Mouse (Mus musculus) spleen, adult 2 months (tissue): ENCODE results near the gene Plekhm2.

ENCODE experiments used
- CTCF ChIP-seq: fragments of 200-500 bp; IDR thresholded peaks from 2 replicates; pipeline ENCODE4 v1.5.1; 2011; ENCODE audit warnings: mild to moderate bottlenecking, inconsistent platforms; ENCODE audit not compliant: insufficient read depth, insufficient read length, insufficient replicate concordance; ENCODE audit errors: extremely low read depth
- POLR2A ChIP-seq: fragments of 200-500 bp; IDR thresholded peaks from 2 replicates; pipeline ENCODE4 v1.6.1; 2011; ENCODE audit warnings: low read depth, low read length, inconsistent platforms

DNA sequence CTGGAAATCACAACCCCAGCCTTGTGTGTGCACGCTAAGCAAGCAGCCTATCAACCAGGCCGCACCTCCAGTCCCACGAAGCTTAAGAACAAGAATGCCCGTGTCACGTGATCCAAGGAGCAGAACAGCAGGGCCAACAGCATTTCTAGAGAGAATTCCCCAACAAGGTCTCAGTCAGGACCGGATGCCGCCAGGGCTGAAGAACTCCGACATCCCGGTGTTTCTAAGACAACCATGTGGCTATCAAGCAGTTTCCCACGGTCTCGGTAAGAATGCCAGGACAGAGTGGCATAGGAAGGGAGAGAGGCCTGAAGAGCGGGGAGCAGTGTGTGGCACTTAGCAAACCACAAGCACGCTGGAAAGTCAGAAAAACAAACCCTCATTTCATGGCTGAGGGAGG lies 10.9 kb downstream of the Plekhm2 start:
- TF ChIP-seq CTCF (no peak), POLR2A (no peak)
